ENCODE assay signal across 31 mouse cellular contexts in the genomic region with DNA sequence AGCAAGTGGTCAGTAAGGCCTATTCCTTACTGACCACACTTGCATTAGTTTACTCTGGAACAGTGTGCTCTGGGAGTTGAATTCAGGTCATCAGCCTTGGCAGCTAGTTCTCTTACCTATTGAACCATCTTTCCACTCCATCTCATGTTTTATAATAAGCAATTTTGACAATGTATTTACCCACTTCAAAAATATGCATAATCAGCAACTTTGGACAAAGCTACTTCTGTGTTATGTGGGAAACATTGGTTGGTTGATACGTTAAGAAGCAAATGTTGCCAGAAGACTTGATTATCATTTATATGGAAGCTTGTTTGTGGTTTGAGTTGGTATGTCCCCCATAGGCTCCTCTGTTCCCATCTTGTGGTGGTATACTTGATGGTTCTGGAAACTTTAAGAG.
"Had no signal": no experiment of that assay in that cellular context is flagged by ENCODE, and none has a peak within 500 bp of the region (broad histone marks: within the 10 kb centered on the region; RNA-seq: fewer than 3 reads in every experiment).

No protein-coding gene starts in this region.

- DNase-seq: left cerebral cortex, postnatal 4 days; liver; liver, embryonic 13.5 days; liver, postnatal 0 days; lung, adult 18-20 months; lung, adult 2 months; lung, embryonic 14.5 days; lung, postnatal 10 days; lung, postnatal 14 days; lung, postnatal 36 days; lung, postnatal 4 days; midbrain, embryonic 14.5 days had no signal

- ATAC-seq: liver, postnatal 0 days; lung, postnatal 0 days; midbrain, embryonic 13.5 days; midbrain, embryonic 15.5 days; midbrain, embryonic 16.5 days had no signal

- H3K9ac ChIP-seq: limb, embryonic 12.5 days; limb, embryonic 13.5 days; limb, embryonic 15.5 days; liver, embryonic 13.5 days; liver, embryonic 14.5 days; liver, embryonic 15.5 days; liver, postnatal 0 days; lung, embryonic 14.5 days; lung, embryonic 15.5 days; midbrain, embryonic 12.5 days; midbrain, embryonic 13.5 days; midbrain, embryonic 15.5 days; neural tube, embryonic 12.5 days had no signal

- H3K4me1 ChIP-seq: limb, embryonic 10.5 days; limb, embryonic 12.5 days; limb, embryonic 13.5 days; limb, embryonic 15.5 days; liver, embryonic 13.5 days; liver, embryonic 15.5 days; lung, embryonic 15.5 days; megakaryocyte, embryonic 14.5 days; midbrain, embryonic 10.5 days; midbrain, embryonic 12.5 days; midbrain, embryonic 13.5 days; midbrain, embryonic 15.5 days; neural tube, embryonic 12.5 days had no signal

- H3K27ac ChIP-seq: limb, embryonic 10.5 days; limb, embryonic 12.5 days; limb, embryonic 13.5 days; limb, embryonic 15.5 days; liver, embryonic 13.5 days; liver, embryonic 14.5 days; liver, embryonic 15.5 days; lung, embryonic 15.5 days; macrophage; midbrain, embryonic 10.5 days; midbrain, embryonic 12.5 days; midbrain, embryonic 13.5 days; midbrain, embryonic 15.5 days; neural tube, embryonic 12.5 days had no signal

- H3K4me2 ChIP-seq: limb, embryonic 12.5 days; limb, embryonic 13.5 days; limb, embryonic 15.5 days; liver, embryonic 11.5 days; liver, embryonic 13.5 days; liver, embryonic 15.5 days; lung, embryonic 14.5 days; lung, embryonic 15.5 days; midbrain, embryonic 11.5 days; midbrain, embryonic 12.5 days; midbrain, embryonic 13.5 days; midbrain, embryonic 15.5 days; neural tube, embryonic 12.5 days had no signal

- H3K36me3 ChIP-seq: limb, embryonic 10.5 days; limb, embryonic 12.5 days; limb, embryonic 13.5 days; limb, embryonic 15.5 days; liver, embryonic 13.5 days; liver, embryonic 15.5 days; lung, embryonic 15.5 days; midbrain, embryonic 10.5 days; midbrain, embryonic 12.5 days; midbrain, embryonic 13.5 days; midbrain, embryonic 15.5 days; neural tube, embryonic 12.5 days had no signal

- H3K9me3 ChIP-seq: limb, embryonic 10.5 days; limb, embryonic 12.5 days; limb, embryonic 13.5 days; limb, embryonic 15.5 days; liver, embryonic 13.5 days; liver, embryonic 15.5 days; lung, embryonic 15.5 days; megakaryocyte, embryonic 14.5 days; midbrain, embryonic 10.5 days; midbrain, embryonic 12.5 days; midbrain, embryonic 13.5 days; midbrain, embryonic 15.5 days; neural tube, embryonic 12.5 days had no signal

- H3K4me3 ChIP-seq: limb, embryonic 10.5 days; limb, embryonic 12.5 days; limb, embryonic 13.5 days; limb, embryonic 15.5 days; liver, embryonic 13.5 days; liver, embryonic 15.5 days; lung, embryonic 15.5 days; megakaryocyte, embryonic 14.5 days; midbrain, embryonic 10.5 days; midbrain, embryonic 12.5 days; midbrain, embryonic 13.5 days; midbrain, embryonic 15.5 days; myocyte; neural tube, embryonic 12.5 days had no signal

- H3K27me3 ChIP-seq: limb, embryonic 12.5 days; limb, embryonic 13.5 days; limb, embryonic 15.5 days; liver, embryonic 13.5 days; liver, embryonic 15.5 days; lung, embryonic 15.5 days; megakaryocyte, embryonic 14.5 days; midbrain, embryonic 12.5 days; midbrain, embryonic 13.5 days; midbrain, embryonic 15.5 days; neural tube, embryonic 12.5 days had no signal
